Mouse (Mus musculus) kidney, postnatal 14 days (tissue): ENCODE results near the gene Pakap.
A peak's percentile ranks its signal among the peaks of the same experiment; 100 is the strongest.

Source experiments
- DNase-seq: peaks from one replicate; pipeline ENCODE4 v3.0.0; 2022; ENCODE audit warnings: mixed read lengths

The Pakap gene

GRCm38 (mm10) chr4:57567666-57568206, at the start of gene Pakap:
Gene Pakap, plus strand, starts transcription at chr4:57568179.
- peak; percentile 44 for DNase-seq

GRCm38 (mm10) chr4:57523456-57523855, 44.5 kb upstream of the Pakap start:
- DNase-seq: no peak

GRCm38 (mm10) chr4:57524461-57524860, 43.5 kb upstream of the Pakap start:
- DNase-seq: no peak

- no peak for DNase-seq
Measured at GRCm38 (mm10) chr4:57525221-57526011, 42.6 kb upstream of the Pakap start.

- DNase-seq: no peak
Measured at GRCm38 (mm10) chr4:57528296-57528695, 39.7 kb upstream of the Pakap start.

- no peak for DNase-seq
Measured at GRCm38 (mm10) chr4:57533686-57534085, 34.3 kb upstream of the Pakap start.

- no peak for DNase-seq
Measured at GRCm38 (mm10) chr4:57534232-57534631, 33.7 kb upstream of the Pakap start.

- no peak for DNase-seq
Measured at GRCm38 (mm10) chr4:57535087-57535486, 32.9 kb upstream of the Pakap start.

- no peak for DNase-seq
Measured at GRCm38 (mm10) chr4:57538029-57538688, 29.8 kb upstream of the Pakap start.

GRCm38 (mm10) chr4:57543692-57544256, 24.2 kb upstream of the Pakap start:
- no peak for DNase-seq

GRCm38 (mm10) chr4:57547785-57548184, 20.2 kb upstream of the Pakap start:
- no peak for DNase-seq

- no peak for DNase-seq
Measured at GRCm38 (mm10) chr4:57550216-57550615, 17.8 kb upstream of the Pakap start.

GRCm38 (mm10) chr4:57557102-57557501, 10.9 kb upstream of the Pakap start:
- DNase-seq: no peak

GRCm38 (mm10) chr4:57559438-57559837, 8.5 kb upstream of the Pakap start:
- no peak for DNase-seq

- DNase-seq: peak; percentile 10
Measured at GRCm38 (mm10) chr4:57560010-57560409, 8.0 kb upstream of the Pakap start.

GRCm38 (mm10) chr4:57561055-57561454, 6.9 kb upstream of the Pakap start:
- no peak for DNase-seq

GRCm38 (mm10) chr4:57565283-57565682, 2.7 kb upstream of the Pakap start:
- DNase-seq: no peak

GRCm38 (mm10) chr4:57565811-57566210, 2.2 kb upstream of the Pakap start:
- no peak for DNase-seq

- no peak for DNase-seq
Measured at GRCm38 (mm10) chr4:57568268-57569068, 489 bp downstream of the Pakap start.

- DNase-seq: no peak
Measured at GRCm38 (mm10) chr4:57569069-57569355, 1.0 kb downstream of the Pakap start.

GRCm38 (mm10) chr4:57569711-57570110, 1.7 kb downstream of the Pakap start:
- no peak for DNase-seq

- DNase-seq: no peak
Measured at GRCm38 (mm10) chr4:57570229-57570628, 2.2 kb downstream of the Pakap start.

- no peak for DNase-seq
Measured at GRCm38 (mm10) chr4:57574181-57574580, 6.2 kb downstream of the Pakap start.
